Mouse (Mus musculus): ENCODE measurements around the gene Gm10401.

GRCm38 (mm10) chr5:115089592-115090268 is 8.4 kb downstream of the Gm10401 start:
- peak; percentile 20; the same call in 1 of the 2 replicates for TF ChIP-seq CTCF (IDR thresholded peaks at IDR 0.05; ENCODE audit: low read depth)
- TF ChIP-seq EP300 (IDR thresholded peaks at IDR 0.05; ENCODE audit: low read depth), result no peak

Measured in liver, postnatal 0 days (tissue).